Mouse (Mus musculus) thymus, adult 2 months (tissue): Measurements from ENCODE around the gene Fam89a. TPM values are rescaled to one million over a fixed set of nuclear protein-coding genes. Genes with fewer than 3 reads are reported as not detected.

Source experiments
- DNase-seq: peaks from one replicate; pipeline ENCODE4 v3.0.0; 2021
- H3K27ac ChIP-seq: fragments of 200-500 bp; 2 replicates; pipeline ENCODE4 v1.5.1; 2012; ENCODE audit warnings: low read length, control low read depth; ENCODE audit not compliant: control insufficient read depth, insufficient read depth
- H3K27me3 ChIP-seq: fragments of 200-500 bp; 2 replicates; pipeline ENCODE4 v1.6.1; 2012; ENCODE audit warnings: mild to moderate bottlenecking, low read length, moderate library complexity, mixed read lengths; ENCODE audit not compliant: control insufficient read depth, insufficient read depth
- H3K36me3 ChIP-seq: fragments of 200-500 bp; 2 replicates; pipeline ENCODE4 v1.6.1; 2012; ENCODE audit warnings: mild to moderate bottlenecking, low read length, moderate library complexity; ENCODE audit not compliant: control insufficient read depth, insufficient read depth
- H3K4me1 ChIP-seq: fragments of 200-500 bp; replicated peaks from 2 replicates; pipeline ENCODE4 v1.6.1; 2012; ENCODE audit warnings: low read length; ENCODE audit not compliant: control insufficient read depth, insufficient read depth
- H3K4me3 ChIP-seq: fragments of 200-500 bp; 2 replicates; pipeline ENCODE4 v1.5.1; 2012; ENCODE audit warnings: mild to moderate bottlenecking, low read length, control low read depth, moderate library complexity; ENCODE audit not compliant: control insufficient read depth, insufficient read depth
- CTCF ChIP-seq: fragments of 200-500 bp; IDR thresholded peaks from 2 replicates; pipeline ENCODE4 v1.5.1; 2012; ENCODE audit warnings: mild to moderate bottlenecking, control low read depth, low read length, moderate library complexity, borderline replicate concordance; ENCODE audit not compliant: control insufficient read depth, poor library complexity, insufficient read depth; ENCODE audit errors: extremely low read depth
- POLR2A ChIP-seq: fragments of 200-500 bp; IDR thresholded peaks from 2 replicates; pipeline ENCODE4 v1.6.1; 2012; ENCODE audit warnings: mild to moderate bottlenecking, low read length, control low read depth, moderate library complexity; ENCODE audit not compliant: control insufficient read depth, poor library complexity, insufficient read depth; ENCODE audit errors: extremely low read depth
- WGBS: fragments of 180-500 bp; shearing (Covaris S2); methylation state at CpG from one replicate; pipeline ENCODE4 v1.1.7; 2018; 5-methylcytosine and 5-hydroxymethylcytosine counted together
- polyA plus RNA-seq: library from polyadenylated mRNA; depleted of rRNA; stranded (reverse); fragments of >200 nt; gene quantifications from 2 replicates; pipeline ENCODE4 v1.2.3, GENCODE M21; 2012

The Fam89a gene
- polyA plus RNA-seq, 1 experiment: 15.5 TPM

- Histone ChIP-seq H3K27me3 (peaks cover 16% of the 10 kb centered on the region), H3K36me3 (no peaks in the 10 kb centered on the region), H3K4me1 (peaks cover 21% of the 10 kb centered on the region), H3K27ac (no peak within 1 kb of the TSS), H3K4me3 (peak within 1 kb of the TSS; percentile 29)
- DNase-seq: peak; percentile 9
- TF ChIP-seq CTCF (no peak), POLR2A (no peak)
- 1% methylated on average over 39 of the region's 39 CpGs for WGBS
These were observed 41.1 kb upstream of the Fam89a start, which contains the start of gene Trim67 for GRCm38 (mm10) chr8:124792708-124793107. Gene Trim67, plus strand, starts transcription at chr8:124793092.

GRCm38 (mm10) chr8:124792186-124792585 lies 40.6 kb upstream of the Fam89a start:
- Histone ChIP-seq H3K4me1 (peaks cover 21% of the 10 kb centered on the region), H3K27me3 (peaks cover 16% of the 10 kb centered on the region), H3K4me3 (no peak overlapping the region), H3K36me3 (no peaks in the 10 kb centered on the region), H3K27ac (no peak overlapping the region)
- TF ChIP-seq POLR2A: no peak
- no peak for TF ChIP-seq CTCF
- DNase-seq: peak; percentile 20
- under 1% methylated on average over 32 of the region's 32 CpGs for WGBS

DNA sequence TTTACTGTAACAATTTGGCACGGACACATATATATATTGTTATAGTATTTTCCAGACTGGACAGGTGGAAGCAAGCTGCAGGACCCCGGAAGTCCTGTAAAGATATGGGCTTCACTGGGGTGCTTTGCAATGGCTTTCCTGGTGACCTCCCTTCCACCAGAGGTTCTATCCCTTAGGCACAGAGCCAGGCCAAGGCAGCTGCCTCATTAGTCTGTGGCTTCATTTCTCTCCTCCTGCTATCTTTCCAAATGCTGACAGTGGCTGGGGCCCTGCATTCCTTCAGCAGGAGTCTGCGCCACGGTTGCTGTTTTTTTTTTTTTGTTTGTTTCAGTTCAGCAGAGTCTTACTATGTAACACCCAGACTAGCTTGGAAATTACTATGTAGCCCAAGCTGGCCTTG lies 40.1 kb upstream of the Fam89a start:
- Histone ChIP-seq H3K36me3 (no peaks in the 10 kb centered on the region), H3K27me3 (peaks cover 16% of the 10 kb centered on the region), H3K4me3 (no peak overlapping the region), H3K27ac (no peak overlapping the region), H3K4me1 (peaks cover 21% of the 10 kb centered on the region)
- DNase-seq: no peak
- 66% methylated on average over 4 of the region's 4 CpGs for WGBS
- TF ChIP-seq POLR2A (no peak), CTCF (no peak)

DNA sequence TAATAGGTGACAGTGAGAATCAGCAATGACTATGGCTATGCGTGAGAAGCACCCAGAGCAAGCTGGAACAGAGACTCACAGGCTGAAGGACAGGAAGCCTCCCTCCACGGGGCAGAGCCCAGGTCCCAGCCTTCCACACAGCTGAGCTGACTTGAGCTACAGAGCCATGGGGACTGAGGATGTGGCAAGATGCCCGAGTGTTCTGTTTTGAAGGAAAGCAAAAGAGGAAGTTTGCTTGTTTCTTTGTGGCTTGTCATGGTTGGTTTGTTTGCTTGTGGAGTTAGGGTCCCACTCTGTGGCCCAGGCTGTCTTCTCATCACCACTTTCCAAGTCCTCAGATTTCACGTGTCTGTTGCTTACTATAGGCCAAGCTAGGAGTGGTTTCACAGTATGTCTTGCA lies 39.0 kb upstream of the Fam89a start:
- WGBS: 25% methylated on average over 4 of the region's 4 CpGs
- H3K27me3 ChIP-seq: peaks cover 16% of the 10 kb centered on the region
- TF ChIP-seq CTCF: no peak
- no peak for TF ChIP-seq POLR2A
- H3K36me3 ChIP-seq: no peaks in the 10 kb centered on the region
- no peak overlapping the region for H3K4me3 ChIP-seq
- H3K27ac ChIP-seq: no peak overlapping the region
- H3K4me1 ChIP-seq: peaks cover 21% of the 10 kb centered on the region
- no peak for DNase-seq

DNA sequence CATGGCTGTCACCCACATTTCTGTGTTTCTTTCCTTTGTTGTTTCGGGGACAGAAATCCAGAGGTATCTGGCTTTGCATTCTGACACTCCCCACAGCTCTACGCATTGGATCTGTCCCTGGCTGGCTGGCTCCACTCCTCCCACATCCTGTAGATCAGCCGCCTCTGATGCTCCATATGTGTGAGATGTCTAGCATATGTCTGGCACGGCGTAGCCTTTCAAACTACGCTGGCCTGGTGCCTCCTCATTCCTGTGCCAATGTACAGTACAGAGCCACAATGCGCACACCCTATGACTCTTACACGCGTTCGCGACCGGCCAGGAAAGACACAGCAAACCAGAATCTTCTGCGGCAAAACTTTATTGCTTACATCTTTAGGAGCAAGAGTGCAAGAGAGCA lies 33.0 kb upstream of the Fam89a start:
- Histone ChIP-seq H3K27me3 (no peaks in the 10 kb centered on the region; the same call in 1 of the 2 replicates), H3K36me3 (no peaks in the 10 kb centered on the region), H3K27ac (no peak overlapping the region), H3K4me1 (no peaks in the 10 kb centered on the region), H3K4me3 (no peak overlapping the region)
- TF ChIP-seq POLR2A (no peak), CTCF (no peak)
- DNase-seq: no peak
- 92% methylated on average over 13 of the region's 13 CpGs for WGBS

GRCm38 (mm10) chr8:124783228-124783627 lies 31.6 kb upstream of the Fam89a start:
- no peak overlapping the region for H3K4me3 ChIP-seq
- no peaks in the 10 kb centered on the region; the same call in 1 of the 2 replicates for H3K27me3 ChIP-seq
- H3K27ac ChIP-seq: no peak overlapping the region
- no peak for TF ChIP-seq POLR2A
- no peak for TF ChIP-seq CTCF
- DNase-seq: no peak
- H3K36me3 ChIP-seq: no peaks in the 10 kb centered on the region
- H3K4me1 ChIP-seq: no peaks in the 10 kb centered on the region
- WGBS: 89% methylated on average over 15 of the region's 15 CpGs

GRCm38 (mm10) chr8:124782431-124782830 lies 30.8 kb upstream of the Fam89a start:
- TF ChIP-seq CTCF (no peak), POLR2A (no peak)
- no peaks in the 10 kb centered on the region; the same call in 1 of the 2 replicates for H3K27me3 ChIP-seq
- H3K4me3 ChIP-seq: no peak overlapping the region
- no peak overlapping the region for H3K27ac ChIP-seq
- no peaks in the 10 kb centered on the region for H3K36me3 ChIP-seq
- no peaks in the 10 kb centered on the region for H3K4me1 ChIP-seq
- DNase-seq: no peak
- 82% methylated on average over 3 of the region's 3 CpGs for WGBS
